Comparison of ENCODE assay signal across 17 mouse cellular contexts in genomic region chr12:25623449-25623848, GRCm38 (mm10).
"Had no signal": no experiment of that assay in that cellular context is flagged by ENCODE, and none has a peak within 500 bp of the region (broad histone marks: within the 10 kb centered on the region; RNA-seq: fewer than 3 reads in every experiment).

No protein-coding gene starts in this region.

- H3K27me3 ChIP-seq: intestine, embryonic 15.5 days; limb, embryonic 12.5 days; liver, embryonic 13.5 days; lung, embryonic 15.5 days; megakaryocyte, embryonic 14.5 days; midbrain, embryonic 12.5 days; neural tube, embryonic 13.5 days had no signal

- H3K36me3 ChIP-seq: intestine, embryonic 15.5 days; limb, embryonic 12.5 days; liver, embryonic 13.5 days; lung, embryonic 15.5 days; midbrain, embryonic 12.5 days; neural tube, embryonic 13.5 days had no signal

- H3K9me3 ChIP-seq: intestine, embryonic 15.5 days; limb, embryonic 12.5 days; liver, embryonic 13.5 days; lung, embryonic 15.5 days; megakaryocyte, embryonic 14.5 days; midbrain, embryonic 12.5 days; neural tube, embryonic 13.5 days had no signal

- DNase-seq: kidney, adult 18-20 months; kidney, postnatal 10 days; kidney, postnatal 4 days; liver; liver, embryonic 13.5 days; liver, postnatal 0 days; lung, postnatal 14 days; retina, postnatal 1 day; right cerebral cortex, postnatal 25 days; thymus, postnatal 4 days had no signal

- H3K27ac ChIP-seq: intestine, embryonic 15.5 days; limb, embryonic 12.5 days; liver, embryonic 13.5 days; lung, embryonic 15.5 days; macrophage; midbrain, embryonic 12.5 days; neural tube, embryonic 13.5 days had no signal

- H3K4me3 ChIP-seq: intestine, embryonic 15.5 days; limb, embryonic 12.5 days; liver, embryonic 13.5 days; lung, embryonic 15.5 days; megakaryocyte, embryonic 14.5 days; midbrain, embryonic 12.5 days; neural tube, embryonic 13.5 days had no signal

- H3K4me1 ChIP-seq: intestine, embryonic 15.5 days; limb, embryonic 12.5 days; liver, embryonic 13.5 days; lung, embryonic 15.5 days; megakaryocyte, embryonic 14.5 days; midbrain, embryonic 12.5 days; neural tube, embryonic 13.5 days had no signal
